In the genomic region with DNA sequence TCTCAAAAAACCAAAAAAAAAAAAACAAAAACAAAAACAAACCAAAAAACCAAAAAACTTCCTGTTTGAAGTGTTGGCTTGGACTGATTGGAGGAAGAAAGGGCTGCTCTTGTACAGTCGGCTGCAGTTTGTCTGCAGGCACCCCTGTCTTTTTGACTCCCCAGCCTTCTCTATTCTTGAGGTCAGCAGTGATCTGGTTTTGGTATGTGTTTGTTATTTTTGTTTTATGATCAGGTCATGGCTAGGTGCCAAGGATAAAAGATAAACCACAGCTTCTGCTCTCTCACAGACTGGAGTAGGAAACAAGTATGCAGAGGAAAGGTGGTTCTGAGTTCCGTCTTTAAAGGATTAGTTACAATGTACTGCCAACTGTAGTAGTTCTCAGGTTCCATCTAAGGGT, we compare ENCODE assay signal across 10 mouse cellular contexts. TPM values are rescaled to one million over a fixed set of nuclear protein-coding genes. Genes with fewer than 3 reads are reported as not detected.
A peak's percentile ranks its signal among the peaks of the same experiment; 100 is the strongest.
DNase-seq lines count a peak whose midpoint lies in the region; ATAC-seq lines count a peak whose summit lies in the region.
"Had no signal": no experiment of that assay in that cellular context is flagged by ENCODE, and none has a peak within 500 bp of the region (broad histone marks: within the 10 kb centered on the region; RNA-seq: fewer than 3 reads in every experiment).

No protein-coding gene starts in this region.

- no peak overlapping the region for H3K4me2 ChIP-seq in embryonic facial prominence, embryonic 14.5 days (ENCODE audit: low read depth, low read length)
- no peak overlapping the region for H3K4me2 ChIP-seq in kidney, embryonic 15.5 days
- H3K4me2 ChIP-seq: limb, embryonic 13.5 days had no signal

- no peaks in the 10 kb centered on the region for H3K27me3 ChIP-seq in embryonic facial prominence, embryonic 14.5 days (replicated peaks; ENCODE audit: control insufficient read depth, insufficient read depth, low read length)
- no peaks in the 10 kb centered on the region for H3K27me3 ChIP-seq in embryonic facial prominence, embryonic 10.5 days (replicated peaks; ENCODE audit: low read depth, poor library complexity, severe bottlenecking)
- H3K27me3 ChIP-seq in kidney, embryonic 15.5 days = no peaks in the 10 kb centered on the region
- H3K27me3 ChIP-seq: limb, embryonic 13.5 days had no signal

- no peaks in the 10 kb centered on the region for H3K36me3 ChIP-seq in embryonic facial prominence, embryonic 14.5 days (ENCODE audit: control insufficient read depth, insufficient read depth, low read length)
- H3K36me3 ChIP-seq in embryonic facial prominence, embryonic 10.5 days (replicated peaks) = peaks cover 17% of the 10 kb centered on the region
- peaks cover 6% of the 10 kb centered on the region for H3K36me3 ChIP-seq in kidney, embryonic 15.5 days

- peak; percentile 16 for DNase-seq in embryonic facial prominence, embryonic 14.5 days (ENCODE audit: low spot score)
- DNase-seq in embryonic facial prominence, embryonic 10.5 days (ENCODE audit: low spot score) = no peak
- DNase-seq in kidney, adult 8-10 months = no peak
- peak; percentile 28 for DNase-seq in T-cell, adult 2 months (ENCODE audit: low spot score)
- peak; percentile 74 for DNase-seq in lung, postnatal 36 days
- DNase-seq in cerebellum, adult 11 months = no peak
- DNase-seq in embryo, embryonic 9.5 days (ENCODE audit: extremely low spot score) = no peak
- DNase-seq: adrenal gland, adult 8-10 months had no signal

- 59% methylated on average over 2 of the region's 2 CpGs for WGBS in embryonic facial prominence, embryonic 14.5 days
- WGBS in embryonic facial prominence, embryonic 10.5 days = 83% methylated on average over 2 of the region's 2 CpGs
- WGBS in kidney, embryonic 15.5 days = 42% methylated on average over 2 of the region's 2 CpGs

- no peak overlapping the region for H3K9ac ChIP-seq in embryonic facial prominence, embryonic 14.5 days (ENCODE audit: low read depth, low read length)
- H3K9ac ChIP-seq in kidney, embryonic 15.5 days = no peak overlapping the region
- H3K9ac ChIP-seq: limb, embryonic 13.5 days had no signal

- H3K4me1 ChIP-seq in embryonic facial prominence, embryonic 14.5 days (ENCODE audit: control insufficient read depth, insufficient read depth, low read length) = peaks cover 20% of the 10 kb centered on the region
- H3K4me1 ChIP-seq in embryonic facial prominence, embryonic 10.5 days = peaks cover 20% of the 10 kb centered on the region
- H3K4me1 ChIP-seq in kidney, embryonic 15.5 days = peaks cover 24% of the 10 kb centered on the region

- H3K4me3 ChIP-seq in embryonic facial prominence, embryonic 14.5 days (ENCODE audit: low read depth, low read length) = no peak overlapping the region
- H3K4me3 ChIP-seq in embryonic facial prominence, embryonic 10.5 days = no peak overlapping the region
- H3K4me3 ChIP-seq in kidney, embryonic 15.5 days (replicated peaks) = no peak overlapping the region
- H3K4me3 ChIP-seq: limb, embryonic 13.5 days had no signal

- no peak overlapping the region for H3K27ac ChIP-seq in embryonic facial prominence, embryonic 14.5 days (replicated peaks; ENCODE audit: low read depth, low read length)
- no peak overlapping the region for H3K27ac ChIP-seq in embryonic facial prominence, embryonic 10.5 days (replicated peaks)
- H3K27ac ChIP-seq in kidney, embryonic 15.5 days = 0 out of 2 replicates have a peak overlapping the region, but pooled peaks have one; percentile 19
- H3K27ac ChIP-seq: limb, embryonic 13.5 days had no signal

- no peaks in the 10 kb centered on the region for H3K9me3 ChIP-seq in embryonic facial prominence, embryonic 14.5 days (ENCODE audit: control insufficient read depth, low read length)
- H3K9me3 ChIP-seq in embryonic facial prominence, embryonic 10.5 days = no peaks in the 10 kb centered on the region
- H3K9me3 ChIP-seq in kidney, embryonic 15.5 days (replicated peaks) = no peaks in the 10 kb centered on the region
- H3K9me3 ChIP-seq: limb, embryonic 13.5 days had no signal

- ATAC-seq in embryonic facial prominence, embryonic 14.5 days (ENCODE audit: low read depth) = no peak
- no peak for ATAC-seq in kidney, embryonic 15.5 days (replicated peaks; ENCODE audit: low FRiP score)

RNA-seq across cellular contexts. Expression of gene Mapk14, which starts 11.5 kb away (rescaled TPM):
- 51.8 and 52.8 TPM in 2 replicates for polyA plus RNA-seq in embryonic facial prominence, embryonic 14.5 days (2014; fragmentation: Nextera tagmentation; extraction: Ambion mirVana)
- polyA plus RNA-seq in embryonic facial prominence, embryonic 10.5 days (2016; fragmentation: Nextera tagmentation; extraction: Ambion mirVana) = 48.1 and 50.7 TPM in 2 replicates
- polyA plus RNA-seq in kidney, embryonic 15.5 days (2015; fragmentation: Nextera tagmentation; extraction: Ambion mirVana) = 43.6 and 47.3 TPM in 2 replicates

RNA-seq across cellular contexts. Expression of gene Slc26a8, which starts 12.6 kb away (rescaled TPM):
- 0.58 and 0.90 TPM in 2 replicates for polyA plus RNA-seq in embryonic facial prominence, embryonic 14.5 days (2014; fragmentation: Nextera tagmentation; extraction: Ambion mirVana)
- 0.21 and 0.77 TPM in 2 replicates for polyA plus RNA-seq in embryonic facial prominence, embryonic 10.5 days (2016; fragmentation: Nextera tagmentation; extraction: Ambion mirVana)
- polyA plus RNA-seq in kidney, embryonic 15.5 days (2015; fragmentation: Nextera tagmentation; extraction: Ambion mirVana) = 0.75 and 0.85 TPM in 2 replicates

RNA-seq across cellular contexts. Expression of gene AC170998.1, which starts 23.2 kb away (rescaled TPM):
- 1.5 and 2.1 TPM in 2 replicates for polyA plus RNA-seq in embryonic facial prominence, embryonic 14.5 days (2014; fragmentation: Nextera tagmentation; extraction: Ambion mirVana)
- polyA plus RNA-seq in embryonic facial prominence, embryonic 10.5 days (2016; fragmentation: Nextera tagmentation; extraction: Ambion mirVana) = 3.3 and 3.6 TPM in 2 replicates
- polyA plus RNA-seq in kidney, embryonic 15.5 days (2015; fragmentation: Nextera tagmentation; extraction: Ambion mirVana) = 3.1 and 4.0 TPM in 2 replicates

Comparison
In these comparisons a context has a peak if more than half of its experiments do, and no peak if none do; other contexts are left out.
1. DNase-seq: peak in embryonic facial prominence, embryonic 14.5 days (single experiment), T-cell, adult 2 months (single experiment) and lung, postnatal 36 days (single experiment); none in embryonic facial prominence, embryonic 10.5 days (single experiment), kidney, adult 8-10 months (0 of 2), cerebellum, adult 11 months (single experiment) and embryo, embryonic 9.5 days (single experiment).